Mouse (Mus musculus) stomach, embryonic 16.5 days (tissue): ENCODE measurements around the gene Ywhae. TPM values are rescaled to one million over a fixed set of nuclear protein-coding genes. Genes with fewer than 3 reads are reported as not detected.
A peak's percentile ranks its signal among the peaks of the same experiment; 100 is the strongest.

Experiments used
- ATAC-seq: fragments of 200-750 bp; cut with Nextera tagmentation; 2 replicates; pipeline ENCODE4 v1.8.0; 2017; ENCODE audit warnings: moderate number of reproducible peaks, moderate TSS enrichment; ENCODE audit not compliant: insufficient read depth, low FRiP score
- H3K27ac ChIP-seq: fragments of 300-500 bp; sonication (generic); 2 replicates; pipeline ENCODE4 v1.5.1; 2014; ENCODE audit warnings: low read length
- H3K27me3 ChIP-seq: fragments of 300-500 bp; sonication (generic); 2 replicates; pipeline ENCODE4 v1.6.1; 2014; ENCODE audit warnings: low read length, control low read depth, mixed read lengths; ENCODE audit not compliant: control insufficient read depth, insufficient read depth
- H3K36me3 ChIP-seq: fragments of 300-500 bp; sonication (generic); 2 replicates; pipeline ENCODE4 v1.6.1; 2014; ENCODE audit warnings: low read length; ENCODE audit not compliant: control insufficient read depth, insufficient read depth
- H3K4me1 ChIP-seq: fragments of 300-500 bp; sonication (generic); 2 replicates; pipeline ENCODE4 v1.6.1; 2014; ENCODE audit warnings: low read length, control low read depth, mixed read lengths; ENCODE audit not compliant: control insufficient read depth, insufficient read depth
- H3K4me2 ChIP-seq: fragments of 300-500 bp; sonication (generic); 2 replicates; pipeline ENCODE4 v1.6.1; 2014; ENCODE audit warnings: low read depth, low read length, mixed read lengths
- H3K4me3 ChIP-seq: fragments of 300-500 bp; sonication (generic); replicated peaks from 2 replicates; pipeline ENCODE4 v1.5.1; 2014; ENCODE audit warnings: mild to moderate bottlenecking, low read length
- H3K9ac ChIP-seq: fragments of 300-500 bp; sonication (generic); 2 replicates; pipeline ENCODE4 v1.6.1; 2014; ENCODE audit warnings: low read length
- H3K9me3 ChIP-seq: fragments of 300-500 bp; sonication (generic); replicated peaks from 2 replicates; pipeline ENCODE4 v1.6.1; 2016; ENCODE audit warnings: low read length, control low read depth; ENCODE audit not compliant: control insufficient read depth
- WGBS: fragments of 180-500 bp; shearing (Covaris S2); extraction: QIAGEN DNeasy Blood & Tissue Kit; methylation state at CpG from one replicate; pipeline ENCODE4 v1.1.7; 2014; 5-methylcytosine and 5-hydroxymethylcytosine counted together
- polyA plus RNA-seq: library from polyadenylated mRNA; unstranded; fragments of >200 nt; fragmentation: Nextera tagmentation; extraction: Ambion mirVana; gene quantifications from 2 replicates; pipeline ENCODE4 v1.2.1, GENCODE M21; 2015

Gene Ywhae
- polyA plus RNA-seq, 1 experiment from 2014 or later = 689 TPM

DNA sequence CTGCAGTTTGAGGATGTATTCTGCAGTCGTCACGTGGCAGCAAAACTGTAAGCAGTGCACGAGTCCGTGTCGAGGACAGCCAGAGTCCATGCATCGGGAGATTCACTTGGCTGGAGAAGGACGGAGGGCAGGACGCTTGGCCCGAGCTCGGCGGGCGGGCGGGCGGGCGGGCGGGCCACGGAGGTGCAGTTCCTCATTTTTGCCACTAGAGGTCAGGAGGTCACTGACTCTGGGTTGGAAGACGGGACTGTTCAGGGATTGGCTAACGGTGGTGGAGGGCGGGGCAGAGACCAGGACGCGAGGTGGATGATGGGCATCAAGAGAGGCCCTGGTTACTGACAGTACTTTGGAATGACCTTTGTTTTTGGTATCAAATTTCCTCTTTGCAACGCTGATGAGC, 36.5 kb downstream of the Ywhae start:
- H3K4me1 ChIP-seq = peaks cover 8% of the 10 kb centered on the region; the same call in 1 of the 2 replicates
- peak; percentile 89 for ATAC-seq
- peaks cover 17% of the 10 kb centered on the region; the same call in 1 of the 2 replicates for H3K36me3 ChIP-seq
- peak overlapping the region; percentile 51 for H3K4me2 ChIP-seq
- under 1% methylated on average over 23 of the region's 23 CpGs for WGBS
- H3K4me3 ChIP-seq = peak overlapping the region; percentile 24
- no peaks in the 10 kb centered on the region for H3K27me3 ChIP-seq
- no peaks in the 10 kb centered on the region for H3K9me3 ChIP-seq
- H3K9ac ChIP-seq = 0 out of 2 replicates have a peak overlapping the region, but pooled peaks have one; percentile 41
- H3K27ac ChIP-seq = peak overlapping the region; percentile 36; the same call in 1 of the 2 replicates

DNA sequence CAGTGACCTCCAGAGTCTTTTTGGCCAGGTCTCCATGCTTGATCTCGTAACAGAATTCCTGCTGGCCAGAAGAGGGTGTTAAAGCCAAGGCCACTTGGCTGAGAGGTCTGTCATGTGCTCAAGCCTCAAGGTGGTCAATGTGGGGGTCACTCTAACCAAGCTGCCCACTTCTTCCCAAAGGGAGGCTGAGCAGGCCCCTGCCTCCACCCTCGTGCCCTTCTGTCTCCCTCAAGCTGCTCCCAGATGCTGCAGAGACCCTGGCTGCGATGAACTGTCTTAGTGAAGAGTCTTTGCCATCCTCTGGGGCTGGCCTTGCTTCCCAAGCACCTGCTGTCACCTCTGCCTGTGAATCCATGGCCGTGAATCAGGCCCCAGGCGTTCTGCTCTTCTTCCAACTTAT, 39.9 kb downstream of the Ywhae start:
- no peaks in the 10 kb centered on the region for H3K27me3 ChIP-seq
- no peak for ATAC-seq
- H3K36me3 ChIP-seq = 0 out of 2 replicates have a peak, but pooled peaks cover under 1% of the 10 kb centered on the region
- no peak overlapping the region for H3K9ac ChIP-seq
- H3K4me1 ChIP-seq = peaks cover 8% of the 10 kb centered on the region; the same call in 1 of the 2 replicates
- no peaks in the 10 kb centered on the region for H3K9me3 ChIP-seq
- no peak overlapping the region for H3K4me3 ChIP-seq
- no peak overlapping the region for H3K4me2 ChIP-seq
- H3K27ac ChIP-seq = no peak overlapping the region
- WGBS = 75% methylated on average over 5 of the region's 5 CpGs

DNA sequence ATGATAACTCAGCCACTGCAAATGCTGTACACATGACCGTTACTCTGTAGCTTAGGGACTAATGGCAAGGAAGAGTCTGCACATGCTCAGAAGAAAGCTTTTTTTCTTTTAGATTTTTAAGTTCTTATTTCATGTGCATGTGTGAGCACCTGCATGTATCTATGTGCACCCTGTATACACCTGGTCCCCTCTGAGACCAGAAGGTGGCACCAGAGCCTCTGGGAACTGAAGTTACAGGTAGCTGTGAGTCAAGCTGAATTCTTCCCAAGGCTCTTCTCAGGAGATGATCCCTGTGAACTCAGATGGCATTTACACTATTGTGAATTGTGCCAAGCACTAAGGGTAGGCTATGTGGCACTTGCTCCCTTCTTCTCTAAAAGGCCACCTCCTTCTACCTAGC, 43.2 kb downstream of the Ywhae start:
- 82% methylated on average over 1 of the region's 1 CpGs for WGBS
- H3K9ac ChIP-seq = no peak overlapping the region
- no peaks in the 10 kb centered on the region for H3K27me3 ChIP-seq
- H3K4me2 ChIP-seq = no peak overlapping the region
- H3K4me3 ChIP-seq = no peak overlapping the region
- no peaks in the 10 kb centered on the region for H3K4me1 ChIP-seq
- ATAC-seq = no peak
- no peak overlapping the region for H3K27ac ChIP-seq
- no peaks in the 10 kb centered on the region for H3K9me3 ChIP-seq
- no peaks in the 10 kb centered on the region for H3K36me3 ChIP-seq

DNA sequence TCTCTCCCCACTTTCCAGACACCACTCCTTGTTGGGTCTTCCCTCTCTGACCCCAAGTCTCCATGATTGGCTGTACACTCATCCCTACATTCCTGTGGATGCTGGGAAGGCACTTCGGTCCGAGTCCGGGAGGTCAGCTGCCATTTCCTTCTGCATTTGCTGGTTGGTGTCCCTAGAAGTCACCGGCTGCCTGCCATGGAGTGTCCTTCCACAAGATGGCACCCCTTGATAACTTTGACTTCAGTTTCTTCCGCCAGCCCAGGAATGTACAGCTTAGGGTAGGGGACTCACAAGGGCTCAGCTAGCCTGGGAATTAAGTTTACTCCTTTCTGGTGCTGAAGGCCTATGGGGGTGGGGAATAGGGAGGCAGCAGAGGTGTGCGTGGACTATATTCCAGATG, 49.2 kb downstream of the Ywhae start:
- 19% methylated on average over 6 of the region's 6 CpGs for WGBS
- H3K27me3 ChIP-seq = no peaks in the 10 kb centered on the region
- H3K36me3 ChIP-seq = no peaks in the 10 kb centered on the region
- no peaks in the 10 kb centered on the region for H3K4me1 ChIP-seq
- H3K27ac ChIP-seq = no peak overlapping the region
- H3K9ac ChIP-seq = 0 out of 2 replicates have a peak overlapping the region, but pooled peaks have one; percentile 2
- no peak overlapping the region for H3K4me3 ChIP-seq
- peak; percentile 76; the same call in 1 of the 2 replicates for ATAC-seq
- no peak overlapping the region for H3K4me2 ChIP-seq
- H3K9me3 ChIP-seq = no peaks in the 10 kb centered on the region

DNA sequence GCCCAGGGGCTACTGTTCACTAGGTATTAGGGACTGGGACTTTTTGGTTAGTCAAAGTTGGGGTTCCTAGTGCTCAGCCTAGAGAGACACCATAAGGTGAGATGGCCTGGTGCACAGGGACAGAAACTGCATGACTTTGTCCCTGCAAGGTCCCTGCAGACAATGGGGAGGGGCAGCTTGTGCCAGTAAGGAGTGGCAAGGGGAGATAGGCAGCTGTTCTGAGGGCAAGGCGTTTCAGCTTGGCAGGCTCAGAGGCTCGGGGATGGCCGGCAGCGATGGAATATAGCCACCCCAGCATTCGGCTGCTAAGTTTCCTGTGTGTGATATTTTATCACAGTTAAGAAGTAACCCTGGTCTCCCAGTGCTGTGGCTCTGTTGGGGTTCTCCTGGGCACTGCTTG, 51.1 kb downstream of the Ywhae start:
- H3K4me1 ChIP-seq = no peaks in the 10 kb centered on the region
- WGBS = 79% methylated on average over 5 of the region's 5 CpGs
- no peak overlapping the region for H3K9ac ChIP-seq
- H3K36me3 ChIP-seq = no peaks in the 10 kb centered on the region
- no peak overlapping the region for H3K4me2 ChIP-seq
- H3K27ac ChIP-seq = no peak overlapping the region
- ATAC-seq = no peak
- no peaks in the 10 kb centered on the region for H3K27me3 ChIP-seq
- no peak overlapping the region for H3K4me3 ChIP-seq
- H3K9me3 ChIP-seq = no peaks in the 10 kb centered on the region

DNA sequence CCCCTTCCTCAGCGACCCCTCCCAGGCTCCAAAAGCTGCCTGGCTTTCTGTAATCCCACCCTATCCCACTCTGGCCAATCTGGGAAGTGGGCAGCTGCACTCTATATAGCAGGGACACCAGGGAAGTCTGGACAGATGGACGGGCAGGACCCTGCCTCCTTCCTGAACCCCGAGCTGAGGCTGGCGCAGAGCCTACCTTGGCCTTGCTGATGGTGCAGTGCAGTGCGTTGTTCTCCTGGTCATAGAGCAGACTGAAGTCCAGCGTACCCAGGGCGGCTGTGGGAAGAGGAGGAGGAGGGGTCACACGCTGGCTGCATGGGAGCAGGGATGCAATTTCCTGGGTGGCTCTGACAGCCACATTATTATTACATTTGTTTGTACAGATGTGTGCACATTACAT, 53.2 kb downstream of the Ywhae start:
- 73% methylated on average over 8 of the region's 8 CpGs for WGBS

DNA sequence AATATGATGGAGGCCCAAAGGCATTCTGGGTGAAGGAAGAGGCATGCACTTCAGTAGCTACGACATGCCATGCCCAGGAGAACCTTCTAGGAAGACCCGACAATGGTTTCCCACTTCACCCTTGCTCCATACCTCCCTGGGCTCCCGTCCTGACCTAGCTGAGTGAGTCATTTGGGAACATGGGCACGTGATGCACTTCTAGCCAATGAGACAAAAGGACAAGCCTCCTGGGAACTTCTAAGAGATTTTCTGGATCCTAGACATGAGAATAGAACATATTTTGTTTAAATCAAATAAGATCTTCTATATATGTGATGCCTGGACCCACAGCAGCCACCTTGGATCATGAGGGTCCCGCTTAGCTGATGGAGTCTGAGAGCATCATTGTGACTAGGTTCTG, 59.9 kb downstream of the Ywhae start:
- ATAC-seq = no peak
- 78% methylated on average over 5 of the region's 5 CpGs for WGBS
- H3K4me2 ChIP-seq = no peak overlapping the region

More for the DNA sequence above, 53.2 kb downstream of the Ywhae start:
- no peak overlapping the region for H3K27ac ChIP-seq
- no peak overlapping the region for H3K4me2 ChIP-seq
- no peaks in the 10 kb centered on the region for H3K9me3 ChIP-seq
- H3K4me1 ChIP-seq = no peaks in the 10 kb centered on the region
- ATAC-seq = no peak
- H3K4me3 ChIP-seq = no peak overlapping the region
- no peaks in the 10 kb centered on the region for H3K27me3 ChIP-seq
- no peak overlapping the region for H3K9ac ChIP-seq
- H3K36me3 ChIP-seq = no peaks in the 10 kb centered on the region

DNA sequence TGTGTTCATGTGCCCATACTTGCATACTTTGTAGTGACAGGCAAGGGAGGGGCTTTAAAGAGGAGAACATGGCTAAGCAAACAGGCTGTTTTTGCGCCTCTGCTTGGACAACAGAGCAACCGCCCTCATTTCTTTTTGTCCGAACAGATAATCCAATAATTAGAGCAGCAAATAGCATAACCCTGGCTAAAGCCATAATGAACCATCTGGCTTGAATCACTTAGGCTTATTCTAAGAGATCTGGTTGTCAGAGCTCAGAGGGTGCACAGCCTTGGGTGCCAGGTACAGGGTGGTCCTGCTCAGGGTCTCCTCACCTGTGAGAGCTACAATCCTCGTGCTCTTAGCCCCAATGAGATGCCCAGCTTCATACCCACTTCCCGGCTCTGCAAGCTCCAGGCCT, 60.7 kb downstream of the Ywhae start:
- WGBS = 69% methylated on average over 5 of the region's 5 CpGs
- no peak for ATAC-seq

More for the DNA sequence above, 59.9 kb downstream of the Ywhae start:
- Histone ChIP-seq H3K27me3 (peaks cover 28% of the 10 kb centered on the region), H3K4me1 (0 out of 2 replicates have a peak, but pooled peaks cover 4% of the 10 kb centered on the region), H3K4me3 (no peak overlapping the region), H3K27ac (no peak overlapping the region), H3K36me3 (no peaks in the 10 kb centered on the region), H3K9me3 (no peaks in the 10 kb centered on the region), H3K9ac (no peak overlapping the region)

DNA sequence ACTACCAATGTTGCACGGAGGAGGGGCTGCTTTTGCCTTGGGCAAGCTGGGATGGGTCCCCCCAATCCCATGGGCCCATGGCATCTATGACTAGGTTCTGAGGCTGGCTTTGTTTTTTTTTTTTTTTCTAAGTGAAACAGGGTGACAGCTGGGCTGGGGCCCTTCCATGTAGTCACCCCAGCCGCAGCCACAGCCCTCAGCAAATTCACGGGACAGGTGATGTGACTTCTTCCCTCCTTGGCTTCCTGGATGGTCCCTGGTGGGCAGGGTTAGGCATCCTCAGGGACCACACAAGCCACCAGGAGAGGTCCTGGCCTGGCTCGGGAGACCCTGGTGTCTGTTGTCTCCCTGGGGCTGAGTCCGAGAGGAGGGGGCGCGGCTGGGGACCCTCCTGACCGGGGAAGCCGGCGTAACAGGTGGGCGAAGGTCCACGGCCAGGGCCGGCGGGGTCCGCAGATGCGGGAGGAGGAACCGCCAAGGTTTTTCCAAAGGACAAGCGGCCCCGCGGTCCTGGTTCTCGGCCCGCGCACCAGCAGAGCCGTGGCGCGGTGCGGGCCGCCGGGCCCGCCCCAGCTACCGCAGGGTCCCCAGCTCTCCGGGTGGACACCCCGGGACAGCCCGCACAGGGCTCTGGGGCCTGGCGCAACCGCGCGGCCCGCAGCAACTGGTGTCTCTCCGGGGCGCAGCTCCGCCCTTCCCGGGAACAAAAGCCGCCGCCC, 62.1 kb downstream of the Ywhae start:
- no peaks in the 10 kb centered on the region for H3K36me3 ChIP-seq
- H3K27ac ChIP-seq = no peak overlapping the region
- peaks cover 7% of the 10 kb centered on the region; the same call in 1 of the 2 replicates for H3K4me1 ChIP-seq
- no peaks in the 10 kb centered on the region for H3K9me3 ChIP-seq
- peak overlapping the region; percentile 55 for H3K4me3 ChIP-seq
- WGBS = 5% methylated on average over 42 of the region's 45 CpGs
- peaks cover 28% of the 10 kb centered on the region for H3K27me3 ChIP-seq
- peak overlapping the region; percentile 74 for H3K9ac ChIP-seq
- no peak for ATAC-seq
- H3K4me2 ChIP-seq = peak overlapping the region; percentile 73

More for the DNA sequence above, 60.7 kb downstream of the Ywhae start:
- no peaks in the 10 kb centered on the region for H3K9me3 ChIP-seq
- no peak overlapping the region for H3K4me2 ChIP-seq
- H3K27me3 ChIP-seq = peaks cover 28% of the 10 kb centered on the region
- H3K4me3 ChIP-seq = no peak overlapping the region
- no peaks in the 10 kb centered on the region for H3K36me3 ChIP-seq
- H3K27ac ChIP-seq = no peak overlapping the region
- no peak overlapping the region for H3K9ac ChIP-seq
- H3K4me1 ChIP-seq = 0 out of 2 replicates have a peak, but pooled peaks cover 4% of the 10 kb centered on the region
